Mouse (Mus musculus) T-helper 1 cell (primary cell): ENCODE data around the gene Tal1.

Experiments
- in situ Hi-C: fragments of 300-600 bp; cut with MboI, MseI; formaldehyde crosslinking; loops from one replicate; pipeline ENCODE4 v1.15.1; 2025; ENCODE audit warnings: high pct_unique_total_duplicates

The Tal1 gene

GRCm38 (mm10) chr4:115062875-115063517, 6.8 kb downstream of the Tal1 start:
- in situ Hi-C loops: loop anchor here (25.0 kb wide), 1 partner anchor 874 kb away; the partner anchor contains the start of gene Dmbx1

GRCm38 (mm10) chr4:115063518-115064239, 7.5 kb downstream of the Tal1 start:
- in situ Hi-C loops: loop anchor here (25.0 kb wide), 1 partner anchor 874 kb away; the partner anchor contains the start of gene Dmbx1

- in situ Hi-C loops: loop anchor here (25.0 kb wide), 1 partner anchor 866 kb away; the partner anchor contains the start of gene Dmbx1
Observed at GRCm38 (mm10) chr4:115071668-115072067, 15.4 kb downstream of the Tal1 start.

GRCm38 (mm10) chr4:115074789-115075188, 18.6 kb downstream of the Tal1 start:
- in situ Hi-C loops: loop anchor here (25.0 kb wide), 1 partner anchor 863 kb away; the partner anchor contains the start of gene Dmbx1

GRCm38 (mm10) chr4:115075204-115075915, 19.1 kb downstream of the Tal1 start:
- in situ Hi-C loops: no loop called here

- in situ Hi-C loops: no loop called here
Observed at GRCm38 (mm10) chr4:115078892-115079820, 22.9 kb downstream of the Tal1 start.

GRCm38 (mm10) chr4:115079821-115080349, 23.7 kb downstream of the Tal1 start:
- in situ Hi-C loops: no loop called here

DNA sequence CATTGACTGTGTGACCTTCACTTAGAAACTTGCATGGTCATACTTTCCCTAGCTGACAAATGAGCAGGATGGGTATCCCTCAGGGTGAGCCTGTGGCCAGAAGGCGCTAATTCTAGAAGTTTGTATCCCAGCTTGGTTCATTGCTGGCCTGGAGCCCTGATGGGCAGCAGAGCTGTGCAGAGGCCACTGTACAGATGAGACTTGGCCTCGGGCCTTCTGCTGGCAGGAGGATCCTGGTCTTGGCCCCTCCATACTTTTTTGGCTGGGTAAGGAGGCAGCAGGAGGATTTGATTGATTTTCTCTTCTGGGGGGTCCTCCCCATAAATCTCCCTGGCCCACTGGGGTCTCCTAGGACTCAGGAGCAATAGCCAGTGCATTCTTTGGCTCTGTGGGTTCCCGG, 26.8 kb downstream of the Tal1 start:
- in situ Hi-C loops: no loop called here

GRCm38 (mm10) chr4:115085522-115086095, 29.4 kb downstream of the Tal1 start:
- in situ Hi-C loops: no loop called here

DNA sequence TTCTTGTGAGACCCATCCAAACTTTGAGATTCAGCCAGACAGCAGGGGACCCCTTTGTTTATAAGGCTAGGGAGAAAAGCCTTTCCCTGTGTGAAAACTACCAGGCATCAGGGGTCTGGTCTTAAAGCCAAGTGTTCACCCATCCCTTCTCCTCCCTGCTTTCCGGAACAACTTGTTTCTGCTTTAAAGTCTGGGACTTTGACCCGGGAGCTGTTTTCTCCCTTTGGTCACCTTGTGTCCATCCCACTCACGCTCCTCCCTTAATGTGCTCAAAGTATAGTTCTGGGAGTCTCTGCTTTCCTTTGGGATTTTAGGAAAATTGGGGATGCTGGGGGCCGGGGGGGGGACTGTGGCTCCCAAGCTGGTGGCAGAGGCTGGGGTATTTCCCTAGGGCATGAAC, 30.0 kb downstream of the Tal1 start:
- in situ Hi-C loops: no loop called here

DNA sequence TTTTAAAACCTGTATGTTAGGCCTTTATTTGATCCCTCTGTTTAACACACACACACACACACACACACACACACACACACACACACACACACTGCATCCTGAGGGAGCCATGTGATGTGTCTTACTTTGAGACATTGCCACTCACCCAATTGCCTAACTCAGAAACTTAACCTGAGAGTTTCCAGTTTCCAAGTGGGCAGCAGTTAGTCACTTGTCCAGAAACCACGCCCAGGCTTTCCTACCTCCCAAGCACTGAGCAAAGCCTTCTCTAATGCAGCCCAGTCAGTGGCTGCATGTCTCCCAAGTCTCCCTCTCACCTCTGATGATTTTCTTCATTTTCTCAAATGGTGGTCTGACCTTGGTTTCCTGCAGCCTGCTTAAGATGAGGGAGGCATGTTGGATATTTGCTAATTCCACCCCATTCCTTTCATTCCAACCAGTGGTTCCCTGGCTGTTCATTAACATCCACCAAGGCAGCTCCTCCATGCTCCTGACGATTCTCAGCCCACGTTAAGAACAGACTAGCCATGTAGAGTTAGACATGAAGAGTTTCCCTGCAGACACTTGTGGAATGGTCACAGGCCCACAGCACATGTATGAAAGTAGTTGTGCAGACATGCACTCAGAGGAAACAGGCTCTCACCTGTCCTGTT, 30.7 kb downstream of the Tal1 start:
- in situ Hi-C loops: no loop called here

GRCm38 (mm10) chr4:115088611-115089338, 32.5 kb downstream of the Tal1 start, which contains the start of gene Pdzk1ip1:
TSS of gene Pdzk1ip1 (plus strand) at chr4:115088708.
- in situ Hi-C loops: no loop called here

GRCm38 (mm10) chr4:115090592-115090991, 34.4 kb downstream of the Tal1 start:
- in situ Hi-C loops: no loop called here

GRCm38 (mm10) chr4:115091806-115092205, 35.6 kb downstream of the Tal1 start:
- in situ Hi-C loops: no loop called here

GRCm38 (mm10) chr4:115093331-115093864, 37.2 kb downstream of the Tal1 start:
- in situ Hi-C loops: no loop called here

DNA sequence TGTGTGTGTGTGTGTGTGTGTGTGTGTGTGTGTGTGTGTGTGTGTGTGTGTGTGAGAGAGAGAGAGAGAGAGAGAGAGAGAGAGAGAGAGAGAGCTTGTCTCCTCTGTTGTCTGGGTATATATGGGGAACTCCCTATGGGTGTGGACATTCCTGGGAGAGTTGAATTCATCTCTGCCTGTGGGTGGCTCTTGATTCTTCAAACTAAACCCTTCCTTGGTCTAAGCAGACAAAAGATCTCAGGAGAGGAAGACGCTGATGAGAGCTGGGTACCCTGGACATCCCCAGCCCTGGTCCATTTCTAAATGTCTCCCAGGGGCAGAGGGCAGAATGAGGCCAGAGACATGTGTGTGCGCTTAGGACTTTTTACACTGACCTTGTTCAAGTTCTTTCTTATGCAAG, 37.8 kb downstream of the Tal1 start:
- in situ Hi-C loops: no loop called here

DNA sequence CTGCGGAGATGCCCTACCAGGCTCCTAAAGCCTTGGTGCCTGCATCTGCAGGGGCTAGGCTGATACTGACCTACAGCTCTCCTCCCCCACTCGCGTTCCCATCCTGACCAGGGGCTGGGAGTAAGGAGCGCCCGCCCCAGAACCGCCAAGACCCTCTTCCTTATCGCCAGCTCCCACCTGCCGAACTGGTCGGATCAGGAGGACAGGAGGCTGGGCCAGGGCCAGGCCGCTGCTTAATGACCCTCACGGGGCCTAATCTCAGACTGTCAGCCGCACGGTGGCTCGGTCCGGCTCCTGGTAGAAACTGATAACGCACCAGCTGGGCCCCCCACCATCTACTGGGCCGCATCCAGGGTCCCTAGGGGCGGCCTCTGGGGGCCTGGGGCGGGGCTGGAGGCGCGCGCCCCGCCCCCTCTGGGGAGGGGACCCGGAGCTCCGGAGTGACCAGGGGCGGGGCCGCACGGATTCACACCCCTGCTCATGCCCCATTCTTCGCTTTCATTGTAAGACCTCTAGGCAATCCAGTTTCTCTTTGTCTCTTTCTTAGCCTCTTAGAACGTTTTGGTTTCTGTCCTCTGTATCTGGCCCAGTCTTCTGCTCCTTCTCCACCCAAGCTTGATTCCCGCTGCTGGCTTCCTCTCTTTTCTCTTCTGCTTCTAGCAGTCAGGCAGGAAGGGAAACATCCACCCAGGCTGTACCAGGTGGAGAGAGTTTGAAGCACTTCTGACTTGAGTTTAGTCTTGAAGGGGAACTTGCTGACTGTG, 39.6 kb downstream of the Tal1 start:
- in situ Hi-C loops: no loop called here

- in situ Hi-C loops: no loop called here
Observed at GRCm38 (mm10) chr4:115096435-115097145, 40.4 kb downstream of the Tal1 start.
